Mouse (Mus musculus): ENCODE results near the gene Tbata. TPM values are rescaled to one million over a fixed set of nuclear protein-coding genes. Genes with fewer than 3 reads are reported as not detected.

Tbata gene
- polyA plus RNA-seq (2016; fragmentation: Nextera tagmentation; extraction: Ambion mirVana): not detected in 2 replicates

DNA sequence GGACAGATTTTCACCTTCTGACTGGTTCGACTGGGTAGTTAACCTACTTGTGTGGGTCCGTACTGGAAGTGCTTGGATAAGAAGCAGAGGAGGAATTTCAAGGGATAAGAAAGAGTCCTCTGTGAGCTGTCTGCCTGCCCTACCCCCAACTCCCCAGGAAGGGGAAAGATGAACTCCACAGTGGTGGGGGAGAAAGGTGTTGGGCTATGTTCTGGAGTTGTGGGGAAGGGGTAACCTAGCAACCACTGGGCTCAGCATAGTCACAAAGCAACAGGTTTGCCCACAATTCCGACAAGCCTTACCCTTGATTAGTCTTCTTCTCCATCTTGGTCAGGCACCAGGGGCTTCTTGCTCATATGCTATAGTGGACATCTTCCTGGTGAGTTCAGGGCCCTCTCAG lies at the start of gene Tbata:
Gene Tbata (plus strand): TSS at position 301 of the 400 bp plus-strand sequence.
- Histone ChIP-seq H3K27me3 (ENCODE audit: low read depth, poor library complexity, severe bottlenecking) (peaks cover 27% of the 10 kb centered on the region), H3K4me1 (peaks cover 18% of the 10 kb centered on the region), H3K27ac (replicated peaks) (no peak within 1 kb of the TSS), H3K9me3 (replicated peaks) (no peaks in the 10 kb centered on the region), H3K36me3 (no peaks in the 10 kb centered on the region), H3K4me3 (no peak within 1 kb of the TSS)
- WGBS: 66% methylated on average over 3 of the region's 3 CpGs
- DNase-seq (ENCODE audit: low spot score): no peak

DNA sequence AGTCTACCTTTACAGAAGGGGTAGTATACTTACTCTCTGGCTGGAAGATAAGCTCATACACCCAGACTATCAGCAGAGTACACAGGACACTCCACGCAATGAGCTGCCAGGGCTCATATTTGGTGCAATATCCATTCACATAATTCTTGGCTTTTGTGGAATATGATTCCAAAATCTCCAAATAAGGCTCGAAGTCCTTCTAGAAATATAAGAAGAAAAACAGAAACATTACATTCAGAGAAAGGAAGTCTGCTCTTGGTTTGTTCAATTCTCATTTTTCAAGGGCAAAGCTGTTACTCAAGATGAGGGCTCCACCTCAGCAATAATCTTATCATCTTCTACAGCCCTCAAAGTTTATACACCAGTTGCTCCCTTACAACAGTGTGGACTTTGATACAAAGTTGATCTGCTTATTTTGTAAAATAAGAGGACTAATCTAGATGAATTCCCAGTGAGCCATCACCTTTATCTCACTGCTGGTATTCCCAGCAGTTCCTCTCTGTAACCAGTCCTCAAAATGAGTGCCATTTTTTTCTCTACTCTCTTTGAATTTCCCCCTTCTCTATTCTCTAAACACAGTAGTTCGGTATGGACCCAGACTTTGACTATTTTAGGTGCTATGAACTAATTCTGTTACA lies 48.4 kb upstream of the Tbata start:
- no peaks in the 10 kb centered on the region for H3K9me3 ChIP-seq (replicated peaks)
- DNase-seq (ENCODE audit: low spot score): no peak
- no peaks in the 10 kb centered on the region for H3K4me1 ChIP-seq
- 92% methylated on average over 3 of the region's 3 CpGs for WGBS
- H3K4me3 ChIP-seq: no peak overlapping the region
- peaks cover 38% of the 10 kb centered on the region for H3K36me3 ChIP-seq
- H3K27me3 ChIP-seq (ENCODE audit: low read depth, poor library complexity, severe bottlenecking): no peaks in the 10 kb centered on the region
- no peak overlapping the region for H3K27ac ChIP-seq (replicated peaks)

DNA sequence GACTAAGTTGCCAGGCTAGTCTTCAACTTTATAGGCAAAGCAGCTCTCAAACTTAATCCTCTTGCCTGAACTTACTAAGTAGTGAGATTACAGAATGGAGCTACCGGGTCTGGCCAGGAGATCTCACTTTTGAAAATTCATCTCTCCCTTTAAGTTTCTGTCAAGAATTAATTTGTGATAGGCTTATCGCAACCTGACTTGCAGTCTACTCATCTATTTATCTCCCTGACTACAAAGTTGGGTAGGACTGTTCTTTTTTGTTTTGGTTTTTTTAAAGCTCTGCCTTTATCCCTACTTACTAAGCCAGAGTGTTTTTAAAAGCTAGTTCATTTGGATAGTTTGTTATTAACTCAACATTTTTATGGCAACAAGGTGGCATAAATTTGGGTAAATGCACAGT lies 47.3 kb upstream of the Tbata start:
- Histone ChIP-seq H3K4me1 (no peaks in the 10 kb centered on the region), H3K27me3 (ENCODE audit: low read depth, poor library complexity, severe bottlenecking) (no peaks in the 10 kb centered on the region), H3K36me3 (peaks cover 34% of the 10 kb centered on the region), H3K9me3 (replicated peaks) (no peaks in the 10 kb centered on the region), H3K4me3 (no peak overlapping the region), H3K27ac (replicated peaks) (no peak overlapping the region)
- no peak for DNase-seq (ENCODE audit: low spot score)
- WGBS: 91% methylated on average over 2 of the region's 2 CpGs

DNA sequence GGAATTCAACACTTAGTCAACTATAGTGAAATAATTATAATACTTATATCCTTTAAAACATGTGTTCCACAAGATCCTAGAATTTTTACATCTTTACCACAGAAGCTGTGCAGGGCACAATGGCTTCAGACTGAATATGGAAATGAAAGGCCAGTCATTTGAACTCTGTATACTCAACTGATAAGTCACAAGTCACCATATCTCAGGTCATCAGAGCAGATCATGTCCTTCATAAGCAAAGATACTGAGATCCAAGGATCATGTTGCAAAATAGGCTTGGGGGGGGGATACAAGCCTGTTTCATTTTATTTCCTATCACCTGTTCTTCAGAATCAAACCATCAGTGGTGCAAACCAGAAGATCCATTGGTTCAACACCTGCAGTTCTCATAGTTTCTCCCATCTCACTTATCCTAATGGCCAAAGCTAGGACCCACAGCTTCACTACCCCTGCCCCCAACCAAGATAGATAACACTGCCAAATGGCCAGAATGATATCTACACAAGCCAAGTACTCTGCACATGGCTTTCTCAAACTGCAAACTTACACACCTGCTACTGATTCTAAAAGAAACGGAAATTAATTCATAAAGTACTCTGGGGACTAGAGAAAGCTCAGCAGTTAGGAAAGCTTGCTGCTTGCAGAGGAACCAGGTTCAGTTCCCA lies 42.9 kb upstream of the Tbata start:
- Histone ChIP-seq H3K27me3 (ENCODE audit: low read depth, poor library complexity, severe bottlenecking) (no peaks in the 10 kb centered on the region), H3K4me1 (no peaks in the 10 kb centered on the region), H3K4me3 (no peak overlapping the region), H3K36me3 (peaks cover 23% of the 10 kb centered on the region), H3K9me3 (replicated peaks) (no peaks in the 10 kb centered on the region), H3K27ac (replicated peaks) (no peak overlapping the region)
- no peak for DNase-seq (ENCODE audit: low spot score)
- WGBS: 90% methylated on average over 1 of the region's 1 CpGs

DNA sequence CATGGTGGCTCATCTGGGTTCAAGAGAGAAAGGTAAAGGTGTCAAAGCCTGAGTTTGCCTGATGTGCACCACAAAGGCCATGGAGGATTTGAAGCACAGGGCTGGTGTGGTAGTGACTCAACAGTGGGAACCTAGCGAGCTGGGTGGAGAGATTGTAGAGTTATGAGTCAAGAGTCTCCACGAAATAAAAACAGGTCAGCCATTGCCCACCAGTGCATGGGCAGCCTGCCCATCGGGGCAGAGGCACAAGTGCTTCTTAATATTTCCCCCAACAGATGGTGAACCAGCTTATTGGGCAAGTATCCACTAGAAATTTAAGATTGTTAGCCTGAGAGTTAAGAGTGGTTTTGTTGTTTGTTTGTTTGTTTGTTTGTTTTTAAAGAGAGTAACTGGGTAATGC lies 40.8 kb upstream of the Tbata start:
- Histone ChIP-seq H3K9me3 (replicated peaks) (no peaks in the 10 kb centered on the region), H3K27ac (replicated peaks) (no peak overlapping the region), H3K4me1 (no peaks in the 10 kb centered on the region), H3K4me3 (no peak overlapping the region), H3K36me3 (peaks cover 29% of the 10 kb centered on the region), H3K27me3 (ENCODE audit: low read depth, poor library complexity, severe bottlenecking) (no peaks in the 10 kb centered on the region)
- WGBS: 84% methylated on average over 3 of the region's 3 CpGs
- DNase-seq (ENCODE audit: low spot score): no peak

DNA sequence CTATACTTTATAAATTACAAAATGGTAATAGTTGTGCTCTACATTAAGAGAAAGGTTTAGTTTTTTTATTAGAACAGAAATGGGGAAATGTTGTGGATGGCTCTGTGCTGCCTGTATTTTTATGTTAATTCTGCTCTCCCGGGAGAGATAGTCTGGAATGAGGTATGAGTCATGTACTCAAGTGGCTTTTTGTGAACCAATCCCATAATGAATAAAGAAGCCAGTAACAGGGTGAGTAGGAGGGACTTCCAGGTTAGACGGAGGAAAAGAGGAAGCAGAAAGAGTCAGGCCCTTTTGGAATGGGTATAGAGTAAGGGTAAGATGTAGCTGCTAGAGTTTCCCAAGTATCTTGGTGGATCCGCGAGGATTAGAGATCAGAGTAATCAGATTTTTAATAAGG lies 37.7 kb upstream of the Tbata start:
- H3K27ac ChIP-seq (replicated peaks): no peak overlapping the region
- no peak overlapping the region for H3K4me3 ChIP-seq
- H3K36me3 ChIP-seq: peaks cover 20% of the 10 kb centered on the region
- 83% methylated on average over 4 of the region's 4 CpGs for WGBS
- H3K9me3 ChIP-seq (replicated peaks): no peaks in the 10 kb centered on the region
- DNase-seq (ENCODE audit: low spot score): no peak
- H3K27me3 ChIP-seq (ENCODE audit: low read depth, poor library complexity, severe bottlenecking): no peaks in the 10 kb centered on the region
- no peaks in the 10 kb centered on the region for H3K4me1 ChIP-seq

DNA sequence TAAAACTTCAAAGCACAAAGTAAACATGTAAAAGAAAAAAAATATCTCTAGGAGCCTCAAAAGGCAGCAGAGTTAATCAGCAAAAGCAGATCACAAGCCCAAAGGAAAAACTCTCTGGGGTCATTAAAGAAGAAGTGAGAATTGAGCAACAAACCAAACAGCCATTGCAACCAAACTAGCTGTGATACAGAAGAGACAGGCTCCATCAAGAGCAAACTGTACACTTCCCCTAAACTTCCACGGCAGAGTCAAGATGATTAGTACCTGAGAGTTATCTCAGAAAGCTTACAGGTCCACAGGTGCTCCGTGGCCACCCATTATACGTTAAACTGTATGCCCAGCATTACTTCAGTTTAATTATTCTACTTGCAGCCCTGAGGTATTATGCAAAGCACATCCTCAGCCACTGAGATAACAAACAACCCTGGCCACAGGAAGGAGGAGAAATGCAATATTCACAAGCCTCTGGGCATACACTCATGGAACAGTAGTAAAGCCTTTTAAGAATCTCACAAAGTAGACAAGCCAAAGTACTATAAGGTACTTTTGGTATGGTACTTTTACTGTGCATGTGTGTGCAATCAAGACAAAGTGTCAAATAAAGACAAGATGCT lies 36.4 kb upstream of the Tbata start:
- no peak overlapping the region for H3K27ac ChIP-seq (replicated peaks)
- peaks cover 21% of the 10 kb centered on the region for H3K36me3 ChIP-seq
- no peaks in the 10 kb centered on the region for H3K27me3 ChIP-seq (ENCODE audit: low read depth, poor library complexity, severe bottlenecking)
- H3K4me3 ChIP-seq: no peak overlapping the region
- no peaks in the 10 kb centered on the region for H3K4me1 ChIP-seq
- H3K9me3 ChIP-seq (replicated peaks): no peaks in the 10 kb centered on the region
- no peak for DNase-seq (ENCODE audit: low spot score)
- 66% methylated on average over 3 of the region's 3 CpGs for WGBS

DNA sequence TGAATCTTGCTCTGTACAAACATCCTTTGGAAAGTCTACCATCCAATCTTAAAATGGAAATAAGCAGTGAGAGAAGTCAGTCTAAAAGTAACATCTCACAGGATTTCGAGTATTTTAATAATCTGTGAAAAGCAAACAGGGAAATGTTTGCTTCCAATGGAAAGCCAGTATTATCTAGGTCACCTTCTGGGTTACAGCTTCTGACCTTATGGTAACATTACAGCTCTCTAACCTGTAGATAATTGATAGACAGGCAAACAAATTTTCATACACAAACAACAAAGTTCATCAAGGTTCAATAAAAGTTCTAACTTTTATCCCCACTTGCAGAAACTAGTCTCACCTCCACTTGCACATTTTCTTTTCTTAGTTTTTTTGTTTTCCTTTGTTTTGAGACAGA lies 34.2 kb upstream of the Tbata start:
- Histone ChIP-seq H3K36me3 (peaks cover 24% of the 10 kb centered on the region), H3K4me1 (no peaks in the 10 kb centered on the region), H3K27me3 (ENCODE audit: low read depth, poor library complexity, severe bottlenecking) (no peaks in the 10 kb centered on the region), H3K27ac (replicated peaks) (no peak overlapping the region), H3K4me3 (no peak overlapping the region), H3K9me3 (replicated peaks) (no peaks in the 10 kb centered on the region)
- 83% methylated on average over 1 of the region's 1 CpGs for WGBS
- DNase-seq (ENCODE audit: low spot score): no peak

DNA sequence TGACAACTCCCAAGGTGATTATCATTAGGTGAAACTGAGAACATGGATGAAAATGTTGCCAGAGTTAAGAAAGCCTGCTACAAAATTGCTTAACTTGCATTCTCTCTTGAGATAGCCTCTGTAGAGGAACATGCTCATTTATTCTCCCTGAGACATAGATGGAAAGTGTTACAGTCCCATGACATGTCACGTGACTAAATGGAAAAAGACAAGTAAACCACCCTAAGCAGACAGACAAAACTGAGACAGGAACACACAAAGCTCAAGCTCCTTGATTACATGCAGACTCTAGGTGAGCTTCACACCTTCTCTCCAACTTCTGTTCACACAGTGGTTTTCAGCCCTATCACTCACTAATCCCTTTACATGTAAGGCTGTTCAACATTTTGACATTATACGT lies 28.4 kb upstream of the Tbata start:
- Histone ChIP-seq H3K36me3 (peaks cover 15% of the 10 kb centered on the region; the same call in 1 of the 2 replicates), H3K27me3 (ENCODE audit: low read depth, poor library complexity, severe bottlenecking) (no peaks in the 10 kb centered on the region), H3K4me3 (no peak overlapping the region), H3K27ac (replicated peaks) (no peak overlapping the region), H3K4me1 (peaks cover 16% of the 10 kb centered on the region), H3K9me3 (replicated peaks) (no peaks in the 10 kb centered on the region)
- DNase-seq (ENCODE audit: low spot score): no peak
- 89% methylated on average over 2 of the region's 2 CpGs for WGBS

DNA sequence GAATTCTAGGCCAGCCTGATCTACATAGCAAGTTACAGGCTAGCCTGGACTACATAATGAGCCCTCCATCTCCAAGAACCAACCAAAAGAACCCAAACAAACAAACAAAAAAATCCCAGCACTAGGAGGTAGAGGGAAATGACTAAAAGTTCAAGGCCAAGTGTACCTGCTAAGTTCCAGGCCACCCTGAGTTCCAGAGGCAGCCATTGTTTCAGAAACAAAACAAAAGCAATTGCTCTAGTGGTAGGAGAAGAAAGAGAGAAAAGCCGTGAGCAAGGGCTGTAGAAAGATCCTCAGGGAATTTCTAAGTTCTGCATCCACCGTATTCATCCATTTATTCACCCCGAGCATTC lies 26.0 kb upstream of the Tbata start:
- H3K4me1 ChIP-seq: peaks cover 18% of the 10 kb centered on the region
- H3K9me3 ChIP-seq (replicated peaks): no peaks in the 10 kb centered on the region
- peaks cover 13% of the 10 kb centered on the region; the same call in 1 of the 2 replicates for H3K36me3 ChIP-seq
- H3K27me3 ChIP-seq (ENCODE audit: low read depth, poor library complexity, severe bottlenecking): no peaks in the 10 kb centered on the region
- H3K4me3 ChIP-seq: peak overlapping the region; percentile 95
- H3K27ac ChIP-seq (replicated peaks): peak overlapping the region; percentile 91
- WGBS: 0% methylated on average over 3 of the region's 3 CpGs
- no peak for DNase-seq (ENCODE audit: low spot score)

DNA sequence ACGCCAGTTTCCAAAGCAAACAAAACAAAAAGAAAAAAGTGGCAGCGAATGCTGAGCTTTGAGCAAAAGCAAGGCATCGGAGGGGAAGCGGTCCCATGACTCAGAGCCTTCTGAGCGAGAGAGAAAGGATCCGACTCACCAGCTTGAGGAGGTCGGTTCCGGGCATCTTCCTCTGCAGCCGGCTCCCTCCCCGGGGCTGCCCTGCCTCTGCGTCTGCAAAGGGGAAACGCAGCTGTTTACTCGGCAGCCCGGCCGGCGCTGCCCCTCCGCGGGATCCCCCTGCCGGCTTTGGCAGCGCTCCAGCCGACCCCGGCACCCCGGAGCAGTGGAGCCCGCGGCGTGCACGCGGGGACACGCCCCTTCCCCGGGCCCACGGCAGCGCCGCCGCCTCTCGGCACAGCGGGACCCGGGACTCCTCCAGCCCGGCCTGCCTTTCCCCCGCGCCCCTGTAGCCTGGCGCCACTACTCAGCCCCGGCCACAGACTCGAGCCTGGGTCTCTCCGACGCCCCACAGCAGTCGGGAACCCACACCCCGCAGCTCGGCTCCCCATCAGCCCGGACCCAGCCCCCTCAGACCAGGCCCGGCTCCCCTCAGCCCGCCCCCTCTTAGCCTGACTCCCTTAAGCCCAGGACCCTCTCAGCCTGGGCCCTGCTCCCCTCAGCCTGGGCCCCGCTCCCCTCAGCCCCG lies 25.5 kb upstream of the Tbata start:
- peak; percentile 75 for DNase-seq (ENCODE audit: low spot score)
- Histone ChIP-seq H3K4me1 (peaks cover 18% of the 10 kb centered on the region), H3K36me3 (peaks cover 8% of the 10 kb centered on the region; the same call in 1 of the 2 replicates), H3K4me3 (peak overlapping the region; percentile 95), H3K27ac (replicated peaks) (peak overlapping the region; percentile 91), H3K9me3 (replicated peaks) (no peaks in the 10 kb centered on the region), H3K27me3 (ENCODE audit: low read depth, poor library complexity, severe bottlenecking) (no peaks in the 10 kb centered on the region)
- under 1% methylated on average over 46 of the region's 53 CpGs for WGBS

DNA sequence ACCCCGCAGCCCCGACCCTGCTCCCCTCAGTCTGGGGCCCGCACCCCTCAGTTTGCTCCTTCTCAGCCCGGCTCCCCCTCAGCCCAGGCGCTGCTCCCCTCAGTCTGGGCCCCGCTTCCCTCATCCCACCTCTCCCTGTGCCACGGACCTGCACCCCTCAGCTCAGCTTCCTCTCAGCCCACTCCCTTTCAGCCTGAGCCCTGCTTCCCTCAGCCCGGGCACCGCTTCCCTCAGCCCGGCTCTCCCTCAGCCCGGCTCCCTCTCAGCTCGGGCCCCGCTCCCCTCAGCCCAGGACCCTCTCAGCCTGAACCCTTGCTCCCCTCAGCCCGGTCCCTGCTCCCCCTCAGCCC lies 25.0 kb upstream of the Tbata start:
- Histone ChIP-seq H3K27me3 (ENCODE audit: low read depth, poor library complexity, severe bottlenecking) (no peaks in the 10 kb centered on the region), H3K9me3 (replicated peaks) (no peaks in the 10 kb centered on the region), H3K4me3 (peak overlapping the region; percentile 95), H3K27ac (replicated peaks) (peak overlapping the region; percentile 91), H3K36me3 (0 out of 2 replicates have a peak, but pooled peaks cover 4% of the 10 kb centered on the region), H3K4me1 (peaks cover 18% of the 10 kb centered on the region)
- DNase-seq (ENCODE audit: low spot score): peak; percentile 65
- under 1% methylated on average over 14 of the region's 14 CpGs for WGBS

Measured in midbrain, embryonic 10.5 days (tissue).